Mouse (Mus musculus) E14TG2a.4 (cell line): ENCODE data around the gene Esam.

Source experiments
- CTCF ChIP-seq: conservative IDR thresholded peaks from 2 replicates; pipeline ENCODE4 v1.5.1; 2014; ENCODE audit warnings: low read length
- NANOG ChIP-seq: IDR thresholded peaks from 2 replicates; pipeline ENCODE4 v1.6.1; 2014; ENCODE audit warnings: borderline replicate concordance, low read length, mixed read lengths

DNA sequence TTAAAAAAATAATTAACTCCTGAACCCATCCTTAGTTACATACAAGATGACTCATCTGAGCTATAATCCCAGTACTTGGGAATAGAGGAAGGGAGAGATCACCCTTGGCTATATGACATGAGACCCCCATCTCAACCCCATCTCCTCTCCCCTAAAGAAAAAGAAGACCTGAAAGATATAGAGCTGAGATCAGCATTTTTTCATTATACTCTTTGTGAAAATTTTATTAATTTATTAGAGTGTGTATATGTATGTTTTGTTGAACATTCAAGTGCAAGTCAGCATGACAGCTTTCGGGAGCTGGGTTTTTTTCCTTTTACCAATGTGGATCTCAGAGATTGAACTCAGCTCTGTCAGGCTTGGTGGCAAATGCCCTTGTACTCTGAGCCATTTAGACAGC, 26.7 kb upstream of the Esam start:
- TF ChIP-seq CTCF (no peak), NANOG (no peak)
